Mouse (Mus musculus): ENCODE data around the gene Fam198b. TPM values are rescaled to one million over a fixed set of nuclear protein-coding genes. Genes with fewer than 3 reads are reported as not detected.

The Fam198b gene
- total and polyA plus RNA-seq, 2 experiments = 0.17 to 0.37 TPM

DNA sequence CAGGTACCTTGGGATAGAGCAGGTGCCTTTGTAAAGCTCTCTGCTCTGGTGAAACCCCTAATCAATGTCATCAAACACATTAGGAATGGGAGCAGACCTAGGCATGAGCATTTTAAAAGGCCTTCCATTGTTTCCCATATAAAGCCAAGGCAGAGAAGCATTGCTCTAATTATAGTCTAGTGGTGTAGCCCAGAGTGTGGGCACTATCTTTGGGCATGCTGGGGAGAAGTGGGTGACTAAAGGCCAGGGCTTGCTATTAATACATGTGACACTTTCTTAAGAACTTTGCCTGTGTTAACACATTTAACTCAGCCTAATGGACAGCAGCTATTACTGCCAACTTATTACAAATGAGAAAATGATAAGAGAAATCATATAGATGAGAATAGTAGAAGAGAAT is 106.1 kb downstream of the Fam198b start:
- Histone ChIP-seq H3K9ac (ENCODE audit: low read depth, low read length) (no peak overlapping the region), H3K36me3 (ENCODE audit: control insufficient read depth, insufficient read depth, low read length) (no peaks in the 10 kb centered on the region), H3K27me3 (ENCODE audit: control insufficient read depth, insufficient read depth, low read length) (no peaks in the 10 kb centered on the region), H3K27ac (replicated peaks; ENCODE audit: insufficient read depth, low read depth, low read length) (no peak overlapping the region), H3K4me1 (ENCODE audit: control insufficient read depth, insufficient read depth, low read length) (no peaks in the 10 kb centered on the region), H3K4me3 (ENCODE audit: insufficient read depth, low read depth, low read length) (no peak overlapping the region), H3K79me2 (ENCODE audit: control insufficient read depth, insufficient read depth, low read length) (no peaks in the 10 kb centered on the region)
- no peak for DNase-seq (ENCODE audit: extremely low read depth, low read depth, low spot score)
- TF ChIP-seq CTCF (IDR thresholded peaks at IDR 0.05; ENCODE audit: low read depth, low read length) = no peak
- TF ChIP-seq POLR2A (IDR thresholded peaks at IDR 0.05; ENCODE audit: extremely low read depth, insufficient read depth, low read length) = no peak

DNA sequence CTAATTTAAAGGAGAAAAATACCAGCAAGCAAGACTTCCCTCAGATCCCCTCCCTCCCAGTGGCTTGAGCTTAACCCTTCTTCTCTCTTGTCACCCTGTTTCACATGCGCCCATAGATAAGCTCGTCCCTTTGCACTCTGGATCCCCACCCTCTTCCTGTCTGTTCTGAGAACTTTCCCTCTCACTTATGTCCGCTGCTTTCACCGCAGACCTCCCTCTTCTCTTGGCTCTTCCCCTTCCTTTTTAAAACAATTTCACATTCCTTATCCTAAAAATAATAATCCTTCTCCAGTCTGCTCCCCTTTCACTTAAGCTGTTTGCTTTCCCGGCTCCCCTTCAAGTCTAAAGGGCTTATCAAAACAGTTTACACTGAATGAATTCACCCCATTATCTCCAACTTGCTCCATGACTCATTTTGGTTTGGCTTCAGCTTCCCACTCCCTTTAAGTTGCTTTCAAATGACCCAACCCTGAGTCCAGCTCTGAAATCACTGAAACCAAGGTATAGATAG is 109.8 kb downstream of the Fam198b start:
- H3K27me3 ChIP-seq (ENCODE audit: control insufficient read depth, insufficient read depth, low read length) = no peaks in the 10 kb centered on the region
- peak; percentile 24 for DNase-seq (ENCODE audit: extremely low read depth, low read depth, low spot score)
- no peaks in the 10 kb centered on the region for H3K36me3 ChIP-seq (ENCODE audit: control insufficient read depth, insufficient read depth, low read length)
- H3K27ac ChIP-seq (replicated peaks; ENCODE audit: insufficient read depth, low read depth, low read length) = no peak overlapping the region
- TF ChIP-seq CTCF (IDR thresholded peaks at IDR 0.05; ENCODE audit: low read depth, low read length) = no peak
- no peak for TF ChIP-seq POLR2A (IDR thresholded peaks at IDR 0.05; ENCODE audit: extremely low read depth, insufficient read depth, low read length)
- no peak overlapping the region for H3K9ac ChIP-seq (ENCODE audit: low read depth, low read length)
- no peaks in the 10 kb centered on the region for H3K4me1 ChIP-seq (ENCODE audit: control insufficient read depth, insufficient read depth, low read length)
- WGBS = 66% methylated on average over 5 of the region's 5 CpGs
- H3K79me2 ChIP-seq (ENCODE audit: control insufficient read depth, insufficient read depth, low read length) = no peaks in the 10 kb centered on the region
- H3K4me3 ChIP-seq (ENCODE audit: insufficient read depth, low read depth, low read length) = no peak overlapping the region

GRCm38 (mm10) chr3:79995726-79996125 is 111.4 kb downstream of the Fam198b start:
- no peaks in the 10 kb centered on the region for H3K79me2 ChIP-seq (ENCODE audit: control insufficient read depth, insufficient read depth, low read length)
- TF ChIP-seq CTCF (IDR thresholded peaks at IDR 0.05; ENCODE audit: low read depth, low read length) (no peak), POLR2A (IDR thresholded peaks at IDR 0.05; ENCODE audit: extremely low read depth, insufficient read depth, low read length) (no peak)
- H3K4me3 ChIP-seq (ENCODE audit: insufficient read depth, low read depth, low read length) = no peak overlapping the region
- H3K9ac ChIP-seq (ENCODE audit: low read depth, low read length) = no peak overlapping the region
- DNase-seq (ENCODE audit: extremely low read depth, low read depth, low spot score) = no peak
- WGBS = 83% methylated on average over 6 of the region's 6 CpGs
- no peaks in the 10 kb centered on the region for H3K27me3 ChIP-seq (ENCODE audit: control insufficient read depth, insufficient read depth, low read length)
- H3K4me1 ChIP-seq (ENCODE audit: control insufficient read depth, insufficient read depth, low read length) = no peaks in the 10 kb centered on the region
- H3K36me3 ChIP-seq (ENCODE audit: control insufficient read depth, insufficient read depth, low read length) = no peaks in the 10 kb centered on the region
- H3K27ac ChIP-seq (replicated peaks; ENCODE audit: insufficient read depth, low read depth, low read length) = no peak overlapping the region

Other genes with a start within 250 kb of the Fam198b start
- gene Rxfp1, start 146.7 kb upstream of the Fam198b start, total RNA-seq (2014; rRNA removed) = not detected in 2 replicates
- gene Rxfp1, start 146.7 kb upstream of the Fam198b start, polyA plus RNA-seq (2012; rRNA removed) = not detected in 2 replicates
- 3.6 and 4.5 TPM in 2 replicates for gene Tmem144, start 31.8 kb upstream of the Fam198b start, total RNA-seq (2014; rRNA removed)
- gene Tmem144, start 31.8 kb upstream of the Fam198b start, polyA plus RNA-seq (2012; rRNA removed) = 1.7 and 2.0 TPM in 2 replicates